Mouse (Mus musculus) adrenal gland, adult (tissue): ENCODE data around the gene Psen2.

ENCODE experiments used
- DNase-seq, 2 experiments: peaks; one replicate each; pipeline ENCODE4 v3.0.0; 2022 to 2023; ENCODE audit warnings: low spot score in 1 of 2; ENCODE audit not compliant: inconsistent age in 2 of 2

Psen2 gene

GRCm38 (mm10) chr1:180250441-180250830 is 12.8 kb downstream of the Psen2 start:
- peak in 1 of 2 experiments; percentile 64 for DNase-seq

- peak; percentile 78 to 85 for DNase-seq
Observed at GRCm38 (mm10) chr1:180249666-180250440, 13.4 kb downstream of the Psen2 start.

DNA sequence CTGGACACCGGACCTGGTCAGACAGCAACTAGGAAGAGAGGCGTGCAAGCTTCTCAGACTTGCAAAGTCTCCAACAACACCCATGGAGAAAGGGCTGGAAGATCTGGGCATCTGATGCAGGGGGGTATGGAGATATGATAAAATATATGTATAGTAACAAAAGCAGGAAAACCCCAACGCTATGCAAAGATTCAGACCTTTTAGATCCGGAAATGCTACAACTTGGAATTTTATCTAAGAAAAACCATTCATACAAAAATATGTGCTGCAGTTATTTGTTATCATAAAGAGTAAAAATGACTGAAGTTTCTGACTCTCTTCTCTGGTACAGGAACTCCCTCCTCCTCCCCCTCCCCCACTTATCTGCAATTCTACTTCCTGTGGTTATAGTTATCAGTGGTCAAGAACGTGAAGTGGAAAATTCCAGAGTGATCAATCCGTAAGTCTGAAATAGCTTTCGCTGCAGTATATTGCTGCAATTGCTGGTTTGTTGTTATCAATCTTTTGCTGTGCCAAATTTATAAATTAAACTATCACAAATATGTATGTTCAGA is 14.6 kb downstream of the Psen2 start:
- no peak for DNase-seq

DNA sequence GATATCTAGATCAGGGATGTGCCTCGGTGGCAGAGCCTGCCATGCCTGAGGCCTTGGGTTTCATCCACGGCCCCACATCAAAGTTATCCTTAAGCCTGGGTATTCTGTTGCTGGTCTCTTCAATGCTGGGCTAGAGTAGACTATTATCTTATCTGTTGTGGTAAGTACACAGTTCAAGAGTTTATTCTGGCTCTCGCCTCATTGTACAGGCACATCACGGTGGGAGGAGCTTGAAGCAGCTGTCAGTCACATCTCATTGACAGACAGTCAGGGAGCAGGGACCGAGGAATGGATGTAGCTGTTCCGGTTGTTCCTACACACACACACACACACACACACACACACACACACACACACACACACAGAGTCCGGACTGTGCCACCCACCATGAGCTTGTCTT is 15.3 kb downstream of the Psen2 start:
- no peak for DNase-seq

GRCm38 (mm10) chr1:180245741-180246507 is 17.3 kb downstream of the Psen2 start:
- peak; percentile 49 to 80 for DNase-seq

DNA sequence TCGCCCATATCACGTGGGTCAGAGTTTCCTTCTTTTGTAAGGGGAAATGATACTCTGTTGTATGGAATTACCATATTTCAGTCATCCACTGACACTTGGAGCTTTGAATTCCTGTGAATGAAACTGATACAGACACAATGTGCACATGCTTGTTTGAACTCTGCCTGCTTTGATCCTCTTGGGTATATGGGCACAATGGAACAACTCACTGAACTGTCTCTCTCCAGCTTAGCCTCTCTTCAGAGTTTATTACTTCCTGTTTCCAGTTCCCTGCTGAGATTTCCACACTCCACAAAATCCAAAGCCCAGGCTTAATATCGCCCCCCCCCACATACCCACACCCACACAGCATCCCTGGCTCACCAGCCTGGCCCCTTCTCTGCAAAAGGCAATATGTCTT is 31.5 kb downstream of the Psen2 start:
- no peak for DNase-seq

DNA sequence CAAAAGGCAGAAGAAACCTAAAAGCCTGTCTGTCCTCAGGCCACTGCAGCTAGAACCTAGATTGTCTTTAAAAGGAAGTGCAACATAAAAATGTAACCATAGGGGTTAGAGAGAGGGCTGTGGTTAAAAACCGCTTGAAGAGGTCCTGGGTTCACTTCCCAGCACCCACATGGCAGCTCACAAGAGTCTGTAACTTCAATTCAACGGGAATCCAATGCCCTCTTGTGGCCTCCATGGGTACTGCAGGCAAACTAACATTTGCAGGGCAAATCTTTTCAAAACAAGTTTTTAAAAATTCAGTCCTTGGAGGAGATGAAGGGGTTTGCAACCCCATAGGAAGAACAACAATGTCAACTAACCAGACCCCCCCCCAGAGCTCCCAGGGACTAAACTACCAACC is 32.7 kb downstream of the Psen2 start:
- no peak for DNase-seq

DNA sequence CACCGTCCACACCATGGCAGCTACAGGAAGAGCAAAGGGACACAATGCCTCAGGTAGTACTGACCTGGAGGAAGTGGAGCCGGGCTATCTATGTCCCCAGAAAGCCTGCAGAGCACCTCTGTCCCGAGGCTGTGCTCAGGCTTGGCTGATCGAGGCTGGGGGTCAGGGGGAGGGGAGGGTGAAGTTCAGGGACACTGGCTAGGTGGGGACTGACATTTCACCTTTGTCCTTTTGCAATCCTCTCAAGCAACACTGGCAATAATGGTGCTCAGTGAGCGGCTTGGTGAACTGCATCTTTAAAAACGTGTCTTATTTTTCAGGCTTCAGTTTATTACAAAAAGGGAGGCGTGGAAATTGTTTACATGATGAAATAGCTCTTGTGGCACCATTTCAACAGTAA is 33.3 kb downstream of the Psen2 start:
- DNase-seq: no peak

- no peak for DNase-seq
Observed at GRCm38 (mm10) chr1:180228854-180229253, 34.4 kb downstream of the Psen2 start.

DNA sequence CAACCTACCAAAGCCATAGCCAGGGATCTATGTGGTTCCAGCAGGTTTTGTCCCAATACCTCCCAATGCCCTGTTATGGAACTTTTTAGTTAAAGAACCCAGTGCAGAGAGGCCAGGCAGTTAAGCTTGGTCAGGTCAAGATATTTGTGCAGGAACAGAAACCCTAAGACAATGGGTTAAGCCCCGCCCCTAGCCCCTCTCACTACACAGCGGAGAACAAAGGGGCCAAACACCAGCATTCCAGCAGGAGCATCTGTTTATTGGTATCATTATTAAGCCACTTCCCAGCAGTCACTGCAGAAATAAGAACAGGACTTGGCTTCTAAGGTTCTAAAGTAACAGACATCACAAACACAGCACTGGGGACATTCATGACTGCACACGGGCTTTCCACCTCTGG is 36.5 kb downstream of the Psen2 start:
- DNase-seq: no peak

DNA sequence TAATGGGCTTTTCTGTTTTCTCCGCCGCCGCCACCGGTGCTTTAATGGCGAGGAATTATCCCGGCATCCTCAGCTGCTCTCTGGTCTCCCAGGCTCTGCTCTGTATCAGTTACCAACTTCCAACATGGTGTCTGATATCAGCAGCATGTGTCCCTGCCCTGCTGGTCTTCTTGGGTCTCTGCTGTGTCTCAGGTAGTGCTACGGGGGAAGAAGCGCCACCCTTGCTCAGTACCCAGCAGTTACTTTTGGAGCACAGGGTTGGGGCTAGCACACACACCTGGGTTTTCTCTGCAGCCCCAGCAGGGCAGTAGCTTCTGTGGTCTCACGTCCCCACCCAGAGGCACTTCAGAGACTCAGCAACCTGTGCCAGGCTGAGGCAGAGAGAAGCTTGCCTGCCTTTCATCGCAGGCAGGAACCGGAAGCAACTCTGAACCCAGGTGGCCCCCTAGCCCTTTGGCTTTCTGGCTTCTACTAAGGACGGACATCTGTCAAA is 37.0 kb downstream of the Psen2 start:
- DNase-seq: peak; percentile 29 to 79

- peak in 1 of 2 experiments; percentile 59 for DNase-seq
Observed at GRCm38 (mm10) chr1:180225500-180226220, 37.6 kb downstream of the Psen2 start.

DNA sequence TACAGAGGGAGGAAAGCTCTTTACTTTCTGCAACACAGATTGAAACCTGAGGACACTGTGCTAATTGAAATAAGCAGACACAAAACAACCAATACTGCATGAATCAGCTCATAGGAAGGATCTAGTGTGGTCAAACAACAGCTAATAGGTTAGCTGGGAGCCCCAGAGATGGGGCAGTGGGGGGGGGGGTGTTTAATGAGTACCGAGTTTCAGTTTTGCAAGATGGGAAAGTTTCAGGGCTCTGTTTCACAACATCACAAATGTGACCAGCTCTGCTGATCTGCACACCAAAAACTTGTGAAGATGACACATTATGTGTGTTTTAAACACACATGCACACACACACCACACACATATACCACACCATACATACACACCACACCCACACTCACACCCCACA is 41.2 kb downstream of the Psen2 start:
- no peak for DNase-seq

DNA sequence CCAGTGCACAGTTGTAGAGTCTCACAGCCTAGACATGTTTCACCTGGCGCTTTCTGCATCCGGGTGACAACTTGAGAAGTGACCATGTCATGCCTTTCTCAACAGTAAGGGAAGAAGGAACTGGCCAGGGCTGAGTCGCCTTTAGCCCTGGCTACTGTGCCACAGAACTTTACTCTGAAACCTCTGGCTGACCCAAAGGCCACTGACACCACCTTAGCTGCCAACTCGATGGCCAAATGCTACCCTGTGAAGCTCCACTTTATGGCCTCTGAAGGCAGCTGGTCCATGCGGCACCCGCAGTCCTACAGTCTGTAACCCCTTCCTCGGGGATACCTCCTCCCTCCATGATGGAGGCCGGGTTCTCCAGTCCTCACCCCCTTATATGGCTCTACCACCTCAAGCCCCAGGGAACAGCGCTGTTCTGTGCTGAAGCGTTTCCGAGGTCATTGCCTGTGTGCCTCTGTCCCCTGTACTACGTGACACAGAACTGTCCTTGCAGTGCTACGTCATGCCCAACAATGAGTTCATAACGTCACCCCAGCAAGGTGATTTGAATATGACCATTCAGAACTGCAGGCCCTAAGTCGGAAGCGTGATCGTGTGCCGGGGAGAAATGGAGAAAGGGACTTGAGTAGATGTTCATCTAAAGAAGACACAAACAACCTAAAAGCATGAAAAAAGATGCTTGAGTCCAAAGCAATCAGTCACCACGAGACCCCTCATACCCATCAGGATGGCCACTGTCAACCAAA is 42.3 kb downstream of the Psen2 start:
- DNase-seq: no peak

- no peak for DNase-seq
Observed at GRCm38 (mm10) chr1:180216541-180217276, 46.5 kb downstream of the Psen2 start.

- DNase-seq: peak; percentile 71 to 89
Observed at GRCm38 (mm10) chr1:180215044-180215443, 48.2 kb downstream of the Psen2 start.

DNA sequence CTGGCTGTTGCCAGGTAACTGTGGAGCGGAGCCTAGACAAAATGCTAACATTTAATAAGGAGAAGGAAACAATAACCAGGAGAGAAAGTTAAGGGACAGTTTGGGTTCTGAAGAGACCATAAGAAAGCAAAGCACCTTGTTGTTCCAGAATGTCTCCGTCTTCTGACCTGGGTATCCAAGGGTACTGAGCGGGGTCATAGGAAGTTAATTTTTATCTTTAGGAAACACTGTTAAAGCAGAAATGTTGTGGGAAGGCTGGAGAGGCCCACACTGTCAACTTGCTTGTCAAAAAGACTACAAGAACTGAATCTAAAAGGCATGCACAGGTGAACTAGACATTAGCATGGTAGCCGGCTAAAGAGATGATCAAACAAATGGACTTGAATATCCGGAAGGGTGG is 50.3 kb downstream of the Psen2 start:
- DNase-seq: no peak

DNA sequence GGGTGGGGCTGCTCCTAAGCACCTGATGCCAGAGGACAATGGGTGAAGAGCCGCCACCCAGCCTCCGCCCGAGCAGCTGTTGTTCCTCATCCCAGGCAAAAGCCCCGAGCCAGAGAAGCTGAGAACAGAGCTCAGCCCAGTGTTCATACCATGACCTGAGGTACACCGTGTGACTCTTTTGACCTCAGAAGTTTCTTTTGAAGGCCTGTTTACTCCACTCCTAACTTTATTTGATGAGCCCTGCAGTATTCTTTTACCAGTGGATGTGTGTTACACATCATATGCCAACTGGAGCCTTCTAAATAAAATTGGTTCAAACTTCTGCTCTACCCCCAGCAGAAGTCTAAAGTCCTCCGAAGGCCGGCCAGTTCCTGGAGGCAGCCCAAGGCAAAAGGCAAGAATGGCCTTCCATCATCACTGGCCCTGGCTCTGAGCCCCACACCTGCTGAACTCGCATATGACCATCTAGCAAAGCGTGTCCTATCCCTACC is 52.4 kb downstream of the Psen2 start:
- DNase-seq: peak; percentile 51 to 83

DNA sequence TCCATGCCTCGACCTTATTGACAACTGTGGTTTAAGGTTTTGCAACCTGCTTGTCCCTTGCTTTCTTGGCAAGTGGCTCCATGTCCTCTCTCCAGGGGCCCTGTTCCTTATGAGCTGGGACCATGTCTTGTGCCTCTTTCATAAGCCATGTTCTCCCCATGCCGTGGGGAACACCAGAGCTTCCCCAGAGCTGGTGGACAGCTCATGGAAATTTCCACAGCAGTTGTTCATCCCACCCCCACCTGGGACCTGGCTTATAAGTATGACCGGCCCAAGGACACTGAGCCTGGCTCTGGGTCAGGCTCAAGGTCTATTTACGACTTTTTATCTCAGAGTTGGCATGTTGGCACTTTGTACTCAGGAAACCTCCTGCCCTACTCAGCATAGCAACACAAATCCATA is 53.2 kb downstream of the Psen2 start:
- DNase-seq: peak; percentile 80 to 94

DNA sequence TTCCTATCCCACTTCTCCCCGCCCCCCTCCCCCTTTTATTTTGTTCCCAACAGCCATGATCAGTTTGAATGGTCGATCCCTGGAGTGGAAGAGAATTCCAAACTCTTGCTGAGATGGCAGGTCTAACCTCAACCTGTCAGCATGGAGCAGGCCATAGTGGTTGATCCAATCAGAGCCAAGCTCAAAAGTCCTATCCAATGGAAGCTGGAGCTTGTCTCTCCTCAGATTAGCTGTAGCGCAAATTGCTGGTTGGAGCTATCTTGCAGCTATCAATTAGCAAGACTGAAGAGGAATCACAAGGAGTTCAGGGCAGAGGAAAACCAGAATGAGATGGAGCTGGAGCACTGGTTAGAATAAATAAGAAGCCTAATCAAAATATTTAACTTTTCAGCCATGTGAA is 54.9 kb downstream of the Psen2 start:
- no peak for DNase-seq
